Mouse (Mus musculus) liver (tissue): ENCODE results near the gene Rgs3.

Experiments used
- DNase-seq: peaks from one replicate; pipeline ENCODE4 v3.0.0-alpha.2; 2020; ENCODE audit warnings: mixed read lengths

The Rgs3 gene

DNA sequence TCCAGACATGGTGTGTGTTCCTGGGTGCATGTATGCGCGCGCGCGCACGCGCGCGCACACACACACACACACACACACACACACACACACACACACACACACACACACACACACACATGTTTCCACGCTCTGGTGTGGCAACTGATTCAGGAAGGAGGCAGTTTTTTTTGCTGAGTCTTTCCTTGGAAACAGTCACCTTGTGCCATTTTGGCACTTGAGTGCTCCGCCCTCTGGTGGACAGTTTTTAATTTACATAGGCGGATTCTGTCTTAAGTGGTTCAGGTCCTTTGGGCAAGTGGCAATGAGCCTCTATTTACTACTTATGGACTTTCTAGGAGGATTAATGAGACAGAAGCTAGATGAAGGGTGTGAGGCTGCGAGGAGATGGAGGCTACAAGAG, 136.3 kb downstream of the Rgs3 start:
- peak; percentile 37 for DNase-seq

- no peak for DNase-seq
These were observed 137.2 kb downstream of the Rgs3 start for GRCm38 (mm10) chr4:62696699-62697404.

DNA sequence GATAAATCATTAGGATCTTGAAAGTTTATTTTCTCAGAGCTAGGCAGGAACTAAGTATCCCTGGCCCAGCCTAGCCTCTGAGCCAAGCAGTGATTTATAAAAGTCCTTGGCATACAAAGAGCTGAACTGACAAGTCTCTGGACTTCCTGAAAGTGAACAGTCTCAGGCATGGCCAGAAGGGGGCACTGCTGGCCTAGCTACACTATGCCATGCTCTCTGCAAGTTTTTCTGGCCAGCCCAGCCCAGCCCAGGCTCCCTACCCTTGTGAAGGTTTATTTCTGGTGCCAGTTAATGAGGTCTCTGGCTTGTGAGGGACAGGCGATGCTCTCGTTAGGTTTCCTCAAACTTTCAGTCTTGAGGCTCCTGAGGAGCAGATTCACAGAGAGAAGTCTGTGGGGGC, 137.8 kb downstream of the Rgs3 start:
- peak; percentile 77 for DNase-seq

DNA sequence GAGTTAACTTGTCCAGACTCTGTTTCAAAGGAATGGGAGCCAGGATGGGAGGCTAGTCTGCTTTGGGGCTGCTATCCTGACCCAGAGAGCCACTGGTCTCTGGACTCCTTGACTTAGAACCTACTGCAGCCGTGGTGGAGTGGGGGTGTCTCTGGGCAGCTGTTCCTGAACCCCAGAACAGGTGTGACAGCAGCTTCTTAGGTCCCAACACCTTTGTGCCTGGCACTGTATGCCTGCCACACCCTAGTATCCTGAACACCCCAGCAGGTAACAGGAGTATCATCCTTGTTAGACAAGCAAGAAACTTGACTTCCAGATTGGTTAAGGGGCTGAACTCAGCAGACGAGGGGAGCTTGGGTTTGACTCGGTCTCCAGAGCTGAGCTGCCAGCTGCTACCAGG, 138.9 kb downstream of the Rgs3 start:
- no peak for DNase-seq

- DNase-seq = peak; percentile 80
These were observed 139.7 kb downstream of the Rgs3 start for GRCm38 (mm10) chr4:62699191-62699812.

GRCm38 (mm10) chr4:62700426-62700825, 140.8 kb downstream of the Rgs3 start:
- no peak for DNase-seq

- no peak for DNase-seq
These were observed 143.5 kb downstream of the Rgs3 start for GRCm38 (mm10) chr4:62703151-62703550.

DNA sequence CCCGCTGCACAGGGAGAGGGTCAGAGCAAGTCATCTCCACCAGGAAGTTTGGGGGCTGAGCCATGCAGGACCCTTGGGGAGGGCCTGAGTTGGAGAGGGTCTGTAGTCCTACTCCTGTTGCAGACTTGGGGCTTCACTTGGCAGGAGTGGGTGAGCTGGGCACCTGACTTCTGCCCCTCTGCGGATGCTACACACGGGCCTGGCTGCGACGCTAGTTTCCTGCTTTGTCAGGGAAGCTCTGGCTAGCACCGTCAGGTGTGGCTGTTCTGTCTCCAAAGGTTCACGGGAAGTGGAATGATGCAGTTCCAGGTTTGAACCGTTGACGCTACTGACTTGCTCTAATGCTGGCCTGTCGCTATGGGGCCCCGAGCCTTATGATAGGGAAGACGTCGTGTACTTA, 144.6 kb downstream of the Rgs3 start:
- DNase-seq = no peak

DNA sequence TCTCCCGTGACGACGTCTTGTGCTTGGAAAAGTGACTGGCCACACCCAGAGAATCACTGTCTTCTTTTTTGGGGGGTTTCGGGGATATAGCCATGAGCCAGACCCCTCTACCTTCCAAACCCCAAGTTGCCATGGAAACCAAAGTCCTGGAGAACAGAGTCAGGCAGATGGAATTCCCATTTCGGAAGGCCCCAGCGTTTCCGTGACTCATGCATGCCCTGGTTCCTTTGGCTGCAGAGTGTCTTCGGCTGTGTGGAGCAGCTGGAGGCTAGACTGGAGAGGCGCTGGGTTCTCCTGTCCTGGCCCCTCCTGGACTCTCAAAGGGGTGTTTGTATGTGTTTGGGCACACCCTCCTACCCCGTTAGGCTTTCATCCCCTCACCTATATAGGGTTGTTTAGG, 145.4 kb downstream of the Rgs3 start:
- DNase-seq = no peak

DNA sequence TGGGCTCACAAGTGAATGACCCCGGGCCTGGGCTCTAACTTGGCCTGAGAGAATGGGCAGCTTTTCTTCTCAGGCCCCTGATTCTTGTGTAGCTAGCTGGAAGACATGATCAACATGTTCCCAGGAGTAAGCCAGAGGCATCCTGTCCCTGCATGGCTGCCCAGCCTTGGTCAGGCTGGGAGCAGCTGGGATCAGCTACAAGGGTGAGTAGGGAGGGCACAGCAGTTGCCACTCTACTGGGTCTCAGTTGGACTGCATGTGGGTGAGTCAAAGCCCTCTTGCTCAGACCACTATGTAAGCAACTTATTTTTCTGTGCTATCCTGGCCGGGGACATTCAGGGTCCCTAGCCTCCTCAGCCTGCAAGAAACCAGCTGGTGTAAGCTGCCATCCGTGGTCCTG, 146.1 kb downstream of the Rgs3 start:
- no peak for DNase-seq

GRCm38 (mm10) chr4:62708084-62708483, 148.4 kb downstream of the Rgs3 start:
- DNase-seq = no peak

GRCm38 (mm10) chr4:62708994-62709393, 149.3 kb downstream of the Rgs3 start:
- DNase-seq = no peak

DNA sequence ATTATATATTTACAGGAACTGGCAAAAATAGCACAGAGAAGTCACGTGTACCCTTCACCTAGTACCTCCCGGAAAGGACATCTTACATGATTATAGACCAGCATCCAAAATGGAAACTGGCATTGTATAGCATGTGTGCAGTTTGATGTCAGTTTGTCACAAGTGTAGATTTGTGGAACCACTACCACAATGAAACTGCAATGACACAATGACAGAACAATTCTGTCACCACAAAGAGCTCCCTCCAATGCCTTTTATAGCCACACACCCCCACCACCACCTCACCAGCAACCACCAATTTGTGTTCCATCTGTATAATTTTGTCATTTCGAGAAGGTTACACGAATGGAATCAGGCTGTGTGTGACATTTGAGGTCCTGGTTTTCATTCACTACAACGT, 149.8 kb downstream of the Rgs3 start:
- no peak for DNase-seq

- DNase-seq = no peak
These were observed 151.5 kb downstream of the Rgs3 start for GRCm38 (mm10) chr4:62711159-62711558.

DNA sequence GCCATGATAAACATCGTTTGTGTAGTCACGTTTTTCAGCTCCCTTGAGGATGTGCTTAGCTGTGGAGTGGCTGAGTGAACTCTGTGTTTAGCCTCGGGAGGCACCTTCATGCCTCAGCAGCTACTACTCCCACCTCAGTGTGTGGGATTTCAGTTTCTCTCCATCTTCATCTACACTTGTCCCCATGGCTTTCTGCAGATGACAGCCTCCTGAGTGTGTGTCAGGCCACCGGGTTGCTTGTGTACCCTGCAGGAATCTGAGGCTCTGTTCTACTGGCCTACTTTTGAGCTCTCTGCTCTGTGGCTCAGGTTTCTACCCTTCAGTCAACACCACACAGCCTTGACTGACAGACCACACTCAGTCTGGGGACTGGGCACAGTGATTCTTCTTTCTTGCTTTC, 151.9 kb downstream of the Rgs3 start:
- DNase-seq = no peak

DNA sequence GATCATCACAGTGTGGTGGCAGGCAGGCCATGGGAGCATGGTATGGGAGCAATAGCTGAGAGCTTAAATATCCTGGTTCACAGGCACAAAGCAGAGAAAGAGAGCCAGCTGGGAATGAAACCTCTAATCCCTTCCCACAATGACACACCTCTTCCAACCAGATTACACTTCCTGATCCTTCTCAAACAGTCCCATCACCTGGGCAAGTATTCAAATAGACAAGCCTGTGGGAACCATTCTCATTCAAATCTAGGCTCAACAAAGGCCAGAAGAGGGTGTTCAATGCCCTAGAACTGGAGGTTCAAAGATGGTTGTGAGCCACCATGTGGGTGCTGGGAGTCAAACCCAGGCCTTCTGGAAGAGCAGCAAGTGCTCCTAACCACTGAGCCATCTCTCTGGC, 161.2 kb downstream of the Rgs3 start:
- DNase-seq = no peak

- DNase-seq = peak; percentile 42
These were observed 162.4 kb downstream of the Rgs3 start for GRCm38 (mm10) chr4:62722021-62722426.

DNA sequence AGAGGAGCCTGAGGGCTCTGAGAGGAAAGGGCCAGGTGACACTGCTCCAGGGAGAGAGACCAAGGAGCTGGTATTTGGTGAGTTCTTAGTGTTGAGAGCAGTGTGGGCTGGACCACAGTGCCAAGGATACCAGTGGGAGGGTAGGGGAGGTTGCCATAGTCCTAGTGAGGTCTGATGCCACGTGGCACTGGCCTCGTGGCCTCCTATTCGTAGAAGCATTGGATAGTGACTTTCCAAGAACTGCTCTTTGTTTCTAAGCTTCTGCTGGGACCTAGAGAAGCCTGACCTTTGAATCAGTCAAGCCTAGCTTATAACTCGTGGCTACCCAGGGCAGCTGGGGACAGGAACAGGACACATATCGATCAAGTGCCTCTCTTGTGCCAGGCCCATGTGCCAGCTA, 164.1 kb downstream of the Rgs3 start:
- no peak for DNase-seq

DNA sequence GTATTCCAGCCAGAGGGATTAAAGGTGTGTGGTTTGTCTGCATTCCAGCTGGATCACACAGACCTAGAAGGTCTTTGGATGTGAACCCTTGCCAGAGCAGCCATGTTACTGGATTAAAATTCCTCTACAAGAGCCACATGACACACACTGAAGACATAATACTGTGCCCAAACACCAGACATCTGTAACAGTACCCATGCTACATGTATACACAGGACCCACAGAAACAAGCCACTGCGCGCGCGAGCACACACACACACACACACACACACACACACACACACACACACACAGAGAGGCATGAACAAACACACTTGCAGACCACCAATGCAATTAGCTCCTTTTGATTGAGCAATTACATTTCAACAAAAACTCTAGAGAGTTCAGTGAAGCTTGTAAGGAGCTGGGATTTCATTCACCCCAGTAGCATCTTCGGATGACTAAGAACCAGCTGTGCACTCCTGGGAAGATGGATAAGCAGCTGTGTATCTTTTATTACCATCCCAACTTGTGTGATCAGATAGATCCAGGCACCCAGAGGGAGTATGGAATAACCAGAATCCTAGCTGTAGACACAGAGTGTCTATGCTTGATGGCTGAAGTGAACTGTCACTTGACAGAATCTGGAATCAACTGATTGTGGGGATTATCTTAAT, 166.8 kb downstream of the Rgs3 start:
- DNase-seq = no peak

DNA sequence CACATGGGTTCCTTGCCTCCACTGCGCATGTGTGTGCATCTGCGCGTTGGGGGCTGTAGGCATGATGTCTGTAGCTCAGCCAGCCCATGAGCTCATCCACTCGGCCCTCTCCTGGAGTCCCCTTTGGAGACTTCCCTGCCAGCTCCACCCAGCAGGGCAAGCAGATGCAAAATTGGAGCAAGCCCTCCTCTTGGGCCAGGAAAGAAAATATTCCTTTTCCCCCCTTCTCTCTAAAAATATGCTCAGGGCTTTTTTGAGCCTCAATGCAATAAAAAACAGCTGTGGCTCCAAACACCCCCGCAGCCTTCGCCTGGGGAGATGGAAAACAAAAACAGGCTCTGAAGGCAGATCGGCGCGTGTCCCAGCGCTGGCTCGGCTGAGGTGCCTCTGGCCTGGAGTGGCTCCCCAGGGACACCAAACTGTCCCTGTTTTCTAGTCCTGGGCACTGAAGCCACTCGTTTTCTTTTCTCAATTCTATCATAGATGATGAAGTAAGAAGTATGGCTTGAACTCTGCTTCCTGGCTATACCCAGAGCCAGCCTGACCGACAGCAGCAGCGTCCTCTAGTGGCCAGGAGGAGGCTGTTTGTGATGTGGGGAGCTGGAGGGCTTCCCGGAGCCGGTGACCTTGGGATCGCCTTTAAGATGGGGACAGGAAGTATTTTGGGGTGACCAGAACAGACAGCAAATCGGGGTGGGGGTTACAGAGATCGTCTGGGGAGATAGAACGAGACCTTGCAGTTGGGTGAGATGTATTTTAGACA, 168.1 kb downstream of the Rgs3 start:
- DNase-seq = no peak

GRCm38 (mm10) chr4:62728471-62728870, 168.8 kb downstream of the Rgs3 start:
- no peak for DNase-seq

DNA sequence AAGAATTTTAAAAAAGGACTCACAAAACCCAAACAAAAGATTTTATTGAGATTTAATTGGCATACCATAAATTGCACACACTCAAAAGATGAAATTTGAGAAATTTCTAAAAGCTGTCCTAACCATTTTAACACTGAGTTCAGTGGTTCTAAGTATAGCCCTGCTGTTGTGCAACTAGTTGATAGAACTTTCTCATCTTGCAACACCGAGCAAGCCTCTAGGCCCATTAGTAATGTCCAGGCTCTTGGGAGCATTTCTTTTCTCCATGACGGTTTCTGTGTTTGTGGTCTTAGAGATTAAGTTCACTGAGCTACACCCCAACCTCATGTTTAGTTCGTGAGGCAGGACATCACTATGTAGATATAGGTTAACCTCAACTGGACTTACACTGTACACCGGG, 169.5 kb downstream of the Rgs3 start:
- no peak for DNase-seq

- DNase-seq = no peak
These were observed 170.3 kb downstream of the Rgs3 start for GRCm38 (mm10) chr4:62729941-62730340.

- DNase-seq = no peak
These were observed 171.2 kb downstream of the Rgs3 start for GRCm38 (mm10) chr4:62730861-62731260.
